Mouse (Mus musculus): ENCODE measurements around the gene Ank.

Gene Ank

DNA sequence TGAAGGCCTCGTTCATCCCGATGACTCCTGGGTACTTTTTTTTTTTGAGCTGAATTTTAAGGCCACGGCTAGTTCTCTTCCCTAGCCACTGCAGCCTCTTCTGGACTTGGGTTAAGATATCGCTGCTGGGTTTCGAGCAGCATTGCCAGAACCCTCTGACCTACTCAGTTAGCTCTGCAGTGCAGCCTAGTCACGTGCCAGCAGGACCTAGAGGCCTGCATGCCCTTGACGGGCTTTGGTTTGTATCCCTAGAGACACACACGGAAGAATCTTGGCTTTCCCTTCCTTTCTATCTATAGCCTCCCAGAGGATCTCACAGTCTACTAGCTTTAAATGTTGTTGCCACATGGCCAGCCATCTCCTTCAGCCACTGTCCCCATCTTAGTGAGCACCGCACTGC lies 73.3 kb downstream of the Ank start:
- no peak for DNase-seq

DNA sequence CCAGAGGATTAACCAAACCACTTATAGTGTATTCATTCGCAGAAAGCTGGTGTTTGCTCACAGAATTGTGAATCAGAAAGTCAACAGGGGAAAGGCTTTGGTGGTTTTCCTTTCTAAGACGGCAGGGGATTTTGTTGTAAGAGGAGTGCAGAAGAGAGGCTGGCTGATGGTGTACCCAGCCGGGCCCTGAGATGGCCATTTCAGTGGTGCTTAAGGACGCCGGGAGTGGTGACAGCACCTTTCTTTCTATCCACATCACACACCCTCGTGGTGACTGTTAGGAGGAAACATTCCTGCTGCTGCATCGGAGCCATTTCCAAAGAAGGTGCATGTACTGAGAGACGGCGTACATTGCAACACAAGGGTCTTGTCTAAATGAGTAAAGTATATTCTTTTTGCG lies 78.7 kb downstream of the Ank start:
- no peak for DNase-seq

DNA sequence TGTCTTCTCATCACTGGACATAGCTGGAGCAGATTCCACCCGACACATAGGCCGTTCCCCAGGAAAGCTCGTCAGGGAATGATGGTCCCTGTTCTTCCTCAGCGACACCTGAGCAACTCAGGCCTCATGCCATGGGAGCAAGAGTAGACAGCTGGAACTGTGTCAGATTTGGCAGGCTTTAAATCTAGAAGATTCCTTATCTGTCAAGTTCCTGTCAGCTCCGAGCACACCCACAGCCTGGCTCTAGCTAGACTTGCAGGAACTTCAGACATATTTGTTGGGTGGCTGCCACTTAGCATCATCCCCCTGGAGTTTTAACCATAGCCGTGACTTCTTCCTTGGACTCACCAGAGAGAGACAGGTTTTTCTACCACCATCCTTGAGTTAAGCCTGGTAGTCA lies 81.6 kb downstream of the Ank start:
- DNase-seq: no peak

DNA sequence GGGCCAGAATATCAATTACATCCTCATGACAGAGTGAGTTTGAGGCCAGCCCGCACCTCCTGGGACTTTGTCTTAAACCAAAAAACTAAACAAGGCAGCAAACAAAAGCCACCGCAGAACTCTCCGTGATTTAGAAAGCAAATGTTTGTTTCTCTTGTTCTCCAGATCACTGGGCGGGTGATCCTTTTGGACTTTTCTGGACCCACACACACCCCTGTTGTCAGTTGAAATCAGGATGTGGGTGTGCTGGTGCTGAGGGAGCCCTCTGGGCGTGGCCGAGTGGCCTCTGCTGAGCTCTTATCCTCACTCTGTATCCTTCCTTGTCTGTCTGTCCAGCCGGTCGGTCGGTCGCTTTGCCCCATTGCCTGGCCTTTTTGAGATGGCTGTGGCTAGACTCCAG lies 82.6 kb downstream of the Ank start:
- DNase-seq: no peak

DNA sequence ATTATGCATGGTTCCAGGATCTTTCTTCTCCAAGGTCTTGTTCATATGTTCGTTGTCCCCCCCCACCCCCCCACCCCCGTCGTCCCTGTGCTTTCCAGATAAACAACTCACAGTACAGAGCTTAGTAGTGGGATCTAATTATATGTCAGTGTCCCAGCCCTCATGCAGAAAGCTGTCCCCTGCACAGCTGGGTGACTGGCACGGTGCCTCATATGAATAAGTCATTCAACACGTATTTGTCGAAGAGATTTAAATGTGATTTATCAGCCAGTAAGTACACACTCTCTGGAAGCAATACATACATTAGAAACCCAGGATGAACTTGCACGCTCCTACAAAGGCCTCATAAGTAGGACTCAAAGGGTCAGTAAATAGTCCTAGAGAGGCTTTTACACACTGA lies 83.4 kb downstream of the Ank start:
- DNase-seq: no peak

DNA sequence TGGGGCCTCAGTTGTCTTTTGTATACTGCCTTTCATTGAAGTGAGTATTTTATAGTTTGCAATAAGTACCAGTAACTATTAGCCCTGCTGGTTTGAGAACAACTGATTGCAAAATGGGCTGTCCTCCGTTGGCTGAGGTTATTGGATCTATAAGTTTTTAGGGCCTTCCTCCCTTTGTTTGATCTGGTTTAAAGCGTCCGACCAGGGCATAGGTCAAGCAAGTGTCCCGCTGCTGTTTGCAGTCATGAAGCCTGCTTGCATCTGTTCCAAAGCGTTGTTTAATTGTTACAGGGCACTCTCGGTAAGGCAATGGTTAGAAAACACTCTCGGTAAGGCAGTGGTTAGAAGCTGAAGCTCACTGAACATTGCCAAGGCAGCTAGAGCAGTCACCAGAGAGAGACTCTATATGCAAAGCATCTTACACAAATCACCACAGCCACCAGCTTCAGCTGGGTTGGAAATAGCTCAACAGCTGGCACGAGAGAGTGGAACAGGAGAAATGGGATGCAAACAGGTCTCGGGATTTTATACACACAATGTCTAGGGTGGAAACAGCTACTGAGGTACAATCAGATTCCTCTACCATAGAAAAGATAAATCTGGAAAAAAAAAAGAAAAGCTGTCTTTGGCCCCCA lies 84.0 kb downstream of the Ank start:
- DNase-seq: no peak

DNA sequence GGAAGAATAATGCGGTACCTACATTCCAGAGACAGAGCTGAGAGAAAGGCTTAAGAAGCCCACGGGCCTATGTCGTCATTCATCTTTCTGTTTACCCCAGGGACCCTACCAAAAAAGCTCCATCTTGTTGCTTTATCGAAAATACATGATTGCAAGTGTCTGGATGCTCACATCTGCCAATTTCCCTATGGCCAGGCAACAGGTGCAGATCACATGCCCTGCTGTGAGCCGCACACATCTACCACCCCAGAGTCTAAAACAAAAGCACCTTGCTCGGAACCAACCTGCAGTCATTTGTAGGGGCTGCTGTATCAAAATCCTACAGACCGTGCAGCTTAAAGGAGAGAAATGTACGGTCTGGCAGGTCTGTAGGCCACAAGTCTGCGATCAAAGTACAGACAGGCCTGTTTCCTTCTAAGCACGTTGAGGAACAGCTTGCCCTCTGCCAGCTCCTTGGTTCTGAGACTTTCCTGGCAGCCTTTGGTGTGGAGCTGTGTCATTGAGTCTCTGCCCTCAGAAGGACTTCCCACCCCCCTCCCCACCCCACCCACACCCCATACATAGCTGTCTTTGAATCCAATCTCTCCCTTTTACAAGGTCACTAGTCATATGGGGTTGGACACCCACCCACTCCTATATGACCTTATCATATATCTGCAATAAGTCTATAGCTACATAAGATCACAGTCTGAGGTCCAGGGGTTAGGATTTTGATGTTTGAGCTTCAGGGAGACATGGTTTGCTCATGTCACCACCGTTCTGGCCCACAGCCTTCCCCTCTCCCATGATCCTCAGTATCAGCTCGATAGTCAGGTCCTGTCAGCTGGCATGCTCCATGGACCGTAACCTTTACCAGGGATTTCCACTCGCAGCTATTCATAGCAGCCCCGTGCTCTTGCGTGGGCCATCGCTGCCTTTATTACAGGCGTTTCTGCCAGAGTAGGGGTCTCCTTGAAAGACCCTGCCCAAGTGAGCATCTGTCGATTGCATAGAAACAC lies 84.9 kb downstream of the Ank start:
- DNase-seq: no peak

DNA sequence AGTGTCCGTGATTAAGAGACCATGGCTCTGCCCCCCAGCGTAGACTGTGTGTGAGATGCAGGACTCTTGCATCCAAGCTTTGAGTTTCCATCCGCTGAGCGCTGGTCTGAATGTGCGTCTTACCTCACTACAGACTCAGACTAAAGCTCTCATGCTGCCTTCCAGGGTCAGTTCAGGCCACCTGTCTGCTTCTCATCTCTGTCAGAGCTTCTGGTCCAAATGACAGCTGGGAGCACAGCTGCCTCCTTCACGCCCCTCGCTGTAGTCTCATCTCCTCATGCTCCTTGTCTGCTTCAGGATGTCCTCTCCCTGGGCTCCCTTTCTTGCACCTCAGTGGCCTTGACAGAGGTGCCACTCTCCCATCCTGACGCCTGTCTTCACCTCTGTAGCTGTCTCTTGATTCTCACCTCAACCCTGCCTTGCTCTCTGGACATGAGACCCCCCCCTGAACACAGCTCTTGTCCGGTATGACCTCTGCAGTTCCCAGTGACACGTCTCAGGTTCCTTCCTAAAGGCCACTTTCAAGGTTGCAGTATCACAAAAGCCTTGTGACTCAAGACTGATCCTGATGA lies 85.7 kb downstream of the Ank start:
- no peak for DNase-seq

DNA sequence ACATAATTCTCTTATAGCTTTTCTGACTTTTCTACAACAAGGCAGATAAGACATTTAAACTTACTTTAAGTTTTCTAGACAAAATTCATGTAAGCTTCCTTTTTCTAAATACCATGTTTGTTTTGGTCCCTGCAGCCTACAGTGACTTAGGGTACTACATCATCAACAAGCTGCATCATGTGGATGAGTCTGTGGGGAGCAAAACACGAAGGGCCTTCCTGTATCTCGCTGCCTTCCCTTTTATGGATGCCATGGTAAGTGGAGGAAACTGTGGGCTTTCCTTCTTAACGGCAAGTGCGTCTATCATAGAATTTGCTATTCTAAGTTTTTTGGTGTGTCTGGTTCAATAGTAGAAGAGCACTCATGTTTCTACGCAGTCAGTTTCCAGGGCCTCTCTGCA lies 87.1 kb downstream of the Ank start:
- DNase-seq: no peak

DNA sequence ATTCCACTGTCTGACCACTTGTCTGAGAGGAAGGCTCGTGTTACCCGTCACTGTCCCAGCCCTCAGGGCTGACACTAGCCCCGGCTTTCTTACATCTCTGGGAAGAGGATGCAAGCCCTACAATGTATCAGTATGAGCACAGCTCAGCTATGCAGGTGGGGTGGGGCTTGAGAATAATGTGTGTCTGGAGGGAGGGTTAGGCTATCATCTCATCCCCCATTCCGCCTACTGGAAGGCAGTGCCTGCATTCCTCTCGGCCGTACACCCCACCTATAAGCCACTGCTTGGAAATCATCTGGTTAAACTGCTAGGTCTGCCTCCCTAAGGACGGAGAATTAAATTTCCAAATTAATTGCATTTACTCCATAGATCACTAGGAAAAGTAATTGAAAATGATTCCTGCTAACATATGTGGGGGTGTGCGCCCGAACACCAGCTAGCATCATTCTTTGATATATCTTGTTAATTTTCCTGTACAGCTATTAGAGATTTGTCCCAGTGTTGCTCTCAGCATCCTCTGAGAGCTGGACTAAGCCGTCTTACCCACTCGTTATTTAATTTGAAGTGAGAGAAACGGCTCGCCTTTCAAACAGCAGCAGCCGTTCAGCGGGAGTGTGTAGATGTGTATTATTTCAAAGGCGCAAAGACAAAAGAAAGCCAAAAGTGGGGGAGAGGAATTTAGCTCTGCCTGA lies 92.1 kb downstream of the Ank start:
- DNase-seq: no peak

DNA sequence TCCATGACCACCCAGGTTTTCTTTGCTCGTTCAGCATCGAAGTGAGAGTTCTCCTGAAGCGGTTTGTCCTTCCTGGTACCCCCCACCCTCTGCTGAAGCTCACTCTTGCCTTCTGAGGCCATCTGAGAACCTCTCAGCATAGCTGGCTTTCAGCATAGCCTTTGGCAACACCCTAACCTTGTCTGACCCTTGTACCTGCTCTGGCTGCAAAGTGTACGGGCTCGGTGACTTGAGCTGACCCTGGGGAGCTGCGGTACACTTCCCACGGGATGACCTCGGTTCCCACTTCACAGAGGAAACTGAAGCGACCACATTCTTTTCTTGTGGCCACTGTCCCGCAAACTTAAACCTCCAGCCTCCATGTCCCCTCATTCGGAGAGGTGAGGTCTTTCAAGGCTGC lies 93.8 kb downstream of the Ank start:
- DNase-seq: no peak

DNA sequence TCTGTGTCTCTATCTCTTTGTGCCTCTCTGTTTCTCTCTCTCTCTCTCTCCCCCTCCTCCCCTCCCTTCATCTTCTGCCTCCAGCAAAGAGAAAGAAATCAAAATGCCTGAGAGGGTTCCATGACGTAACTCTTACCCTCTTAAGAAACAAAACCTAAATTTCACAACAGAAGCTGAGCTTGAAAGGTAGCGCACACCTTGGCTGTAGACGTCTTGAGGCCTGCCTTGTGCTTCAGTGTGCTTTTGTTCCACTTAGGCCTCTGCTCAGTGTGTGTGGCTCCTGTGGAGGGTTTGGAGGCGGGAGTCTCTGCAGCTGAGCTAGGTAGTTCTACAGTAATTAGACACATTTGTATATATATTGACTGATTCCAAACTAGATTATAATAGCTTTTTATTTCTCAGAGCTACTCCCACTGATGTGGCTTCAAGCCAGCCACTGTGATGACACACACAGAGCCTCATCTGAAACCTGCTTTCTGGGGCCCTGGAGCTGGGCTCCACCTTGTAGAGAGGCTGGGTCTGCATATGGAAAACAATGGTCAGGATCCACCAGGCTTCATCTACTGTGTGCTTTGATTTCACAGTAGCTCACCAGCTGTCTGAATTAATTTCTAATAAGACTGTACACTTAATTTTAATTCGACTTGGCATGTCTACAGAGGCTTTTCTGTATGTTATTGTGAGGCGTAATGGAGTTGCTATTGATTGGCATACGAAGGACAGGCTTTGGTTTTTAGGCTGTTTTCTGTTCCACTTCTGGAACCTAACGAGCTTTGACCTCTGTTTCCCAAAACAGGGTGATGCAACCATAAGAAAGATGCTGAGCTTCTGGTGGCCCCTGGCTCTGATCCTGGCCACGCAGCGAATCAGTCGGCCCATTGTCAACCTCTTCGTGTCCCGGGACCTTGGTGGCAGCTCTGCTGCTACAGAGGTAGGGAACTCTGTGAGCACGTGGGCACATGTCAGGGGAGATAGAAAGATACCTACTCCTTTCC lies 97.9 kb downstream of the Ank start:
- DNase-seq: no peak

DNA sequence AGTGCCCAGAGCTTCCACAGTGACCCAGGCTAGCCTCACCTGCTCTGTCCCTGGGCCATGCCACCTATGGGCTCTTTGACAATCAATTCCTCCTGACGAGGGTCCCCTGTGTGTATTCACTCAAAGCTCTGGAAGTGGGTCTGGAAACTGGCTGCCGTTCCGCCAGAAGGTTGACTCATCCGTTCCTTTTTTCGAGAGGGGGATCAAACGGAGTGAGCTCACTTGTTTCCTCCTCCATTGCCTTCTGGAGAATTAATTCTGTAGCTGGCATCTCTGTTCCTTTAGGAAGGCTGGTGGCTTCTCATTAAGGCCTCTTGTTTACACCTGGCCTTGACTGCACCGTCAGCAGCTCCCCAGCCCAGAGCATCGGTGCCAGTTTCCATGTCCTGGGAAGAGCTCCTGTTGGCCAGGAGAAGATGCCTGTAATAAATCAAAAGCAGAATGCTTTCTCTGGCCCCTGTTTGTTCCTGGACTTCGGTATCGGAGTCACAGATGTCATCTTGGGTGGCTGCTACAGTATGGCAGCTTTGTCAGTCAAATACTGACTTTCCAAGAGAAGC lies 99.2 kb downstream of the Ank start:
- DNase-seq: peak; percentile 56

DNA sequence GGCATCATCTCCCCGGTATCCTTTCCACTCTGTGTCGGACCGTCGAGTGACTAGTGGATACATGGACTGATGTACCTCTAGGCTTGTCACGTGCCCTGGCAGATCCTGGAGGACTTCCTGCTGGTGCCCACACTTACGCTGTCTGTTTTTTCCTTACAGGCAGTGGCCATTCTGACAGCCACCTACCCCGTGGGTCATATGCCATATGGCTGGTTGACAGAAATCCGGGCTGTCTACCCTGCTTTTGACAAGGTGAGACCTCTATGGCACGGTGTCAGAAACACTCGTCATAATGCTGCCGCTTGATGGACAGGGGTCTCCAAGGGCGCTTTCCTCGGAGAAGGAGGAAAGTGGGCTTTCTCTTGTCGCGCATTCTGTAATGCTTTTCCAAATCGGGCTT lies 100.9 kb downstream of the Ank start:
- peak; percentile 53 for DNase-seq

DNA sequence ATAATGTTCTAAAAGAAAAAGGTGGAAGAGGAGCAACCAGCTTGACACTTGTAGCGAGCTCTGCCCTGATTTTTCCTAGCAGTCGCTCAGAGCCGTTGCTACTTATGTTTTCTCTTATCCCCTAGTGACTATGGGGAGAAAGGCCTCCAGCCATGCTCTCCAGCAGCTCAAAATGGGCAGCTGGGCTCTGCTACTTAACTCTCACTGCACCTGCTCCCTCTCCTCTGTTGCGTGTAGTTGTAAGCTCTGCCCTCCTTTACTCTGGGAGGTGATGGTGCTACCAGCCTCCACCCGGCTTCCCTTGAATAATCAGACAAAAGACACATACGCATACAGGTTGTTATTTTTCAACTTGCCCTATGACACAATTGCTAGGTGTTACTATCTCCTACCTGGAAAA lies 101.9 kb downstream of the Ank start:
- no peak for DNase-seq

DNA sequence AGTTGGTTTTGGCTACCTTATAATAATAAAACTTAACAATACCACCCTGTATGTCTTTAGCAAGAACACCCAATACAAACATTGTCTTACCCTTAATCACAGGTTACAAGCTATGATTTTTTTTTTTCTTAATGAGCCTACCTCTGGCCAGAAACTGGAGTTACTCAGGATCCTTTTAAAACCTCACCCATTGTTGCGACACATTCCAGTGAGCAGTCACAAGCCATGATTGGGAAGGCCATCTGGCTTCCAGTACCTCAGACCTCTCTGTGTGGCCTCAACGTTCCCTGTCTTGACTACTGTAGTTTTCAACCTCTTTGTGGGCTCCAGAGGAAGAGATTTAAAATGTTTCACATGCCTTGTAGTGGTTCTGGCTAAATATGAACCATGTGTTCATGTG lies 103.4 kb downstream of the Ank start:
- DNase-seq: no peak

DNA sequence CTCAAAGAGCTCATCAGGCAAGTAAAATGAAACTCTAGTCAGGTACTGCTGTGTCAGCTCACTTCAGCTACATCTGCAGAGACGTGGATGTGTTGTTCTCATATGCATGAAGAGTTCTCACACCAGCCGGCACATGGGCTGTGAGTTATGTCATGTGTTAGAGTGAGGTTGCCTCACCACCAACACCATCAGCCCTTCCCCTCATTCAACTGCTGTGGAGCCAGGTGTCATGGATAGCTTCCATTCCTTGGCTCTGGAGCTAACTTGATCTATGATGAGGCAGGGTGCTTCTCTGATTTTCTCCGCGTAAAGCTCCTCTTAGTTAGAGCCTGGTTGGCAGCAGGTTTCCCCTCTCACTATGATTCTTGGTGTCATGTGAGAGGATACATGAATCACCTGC lies 103.9 kb downstream of the Ank start:
- no peak for DNase-seq

DNA sequence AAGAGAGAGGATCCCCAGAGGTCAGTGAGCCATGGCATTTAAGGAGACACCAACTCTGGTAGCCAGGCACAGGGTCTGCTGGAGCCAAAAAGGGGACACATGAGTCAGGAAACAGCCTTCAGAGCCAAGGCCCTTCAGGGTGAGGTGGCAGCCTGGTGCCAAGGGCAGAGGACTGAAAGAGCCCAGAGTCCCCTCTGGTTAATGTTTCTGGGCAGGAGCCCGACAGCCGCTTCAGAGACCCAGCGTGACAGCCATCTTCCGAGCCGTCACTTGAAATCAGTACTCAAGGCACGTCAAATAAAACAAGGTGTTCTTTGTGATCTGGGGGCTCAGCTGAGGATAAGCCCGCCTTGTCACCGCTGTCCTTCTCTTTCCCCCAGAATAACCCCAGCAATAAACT lies 104.7 kb downstream of the Ank start:
- peak; percentile 47 for DNase-seq

DNA sequence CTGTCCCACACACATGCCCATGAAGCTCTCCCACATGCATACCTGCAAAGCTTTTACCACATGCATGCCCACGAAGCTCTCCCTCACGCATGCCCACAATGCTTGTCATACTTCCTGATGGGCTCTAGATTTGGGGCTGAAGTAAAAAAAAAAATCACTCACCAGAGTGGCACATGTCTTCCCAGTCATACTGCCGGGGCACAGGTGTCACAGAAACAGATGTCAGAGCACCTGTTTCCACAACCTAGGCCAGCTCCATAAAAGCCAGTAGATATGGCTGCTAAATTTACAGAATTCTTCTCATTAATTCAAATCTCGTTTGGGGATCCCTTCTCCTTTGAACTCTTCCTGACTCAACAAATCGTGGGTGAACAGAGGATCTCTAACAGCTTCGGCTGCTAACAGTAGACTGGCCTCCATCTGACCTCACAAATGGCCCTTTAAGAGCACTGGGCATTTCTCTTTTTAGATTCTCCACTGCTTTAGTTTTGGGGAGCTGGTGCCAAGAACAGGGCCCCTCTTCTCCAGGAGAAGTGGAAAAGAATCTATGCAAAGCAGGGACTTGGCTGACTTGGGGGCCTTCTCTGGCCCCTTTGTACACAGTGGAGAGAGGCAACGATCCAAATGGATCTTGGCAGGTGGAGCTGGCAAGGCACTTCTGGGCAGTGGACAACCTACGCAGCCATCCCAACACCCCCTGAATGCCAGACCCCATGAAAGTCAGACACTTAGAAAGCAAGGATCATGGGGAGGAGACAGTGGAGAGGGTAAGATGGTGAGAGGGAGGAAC lies 108.7 kb downstream of the Ank start:
- DNase-seq: peak; percentile 46

DNA sequence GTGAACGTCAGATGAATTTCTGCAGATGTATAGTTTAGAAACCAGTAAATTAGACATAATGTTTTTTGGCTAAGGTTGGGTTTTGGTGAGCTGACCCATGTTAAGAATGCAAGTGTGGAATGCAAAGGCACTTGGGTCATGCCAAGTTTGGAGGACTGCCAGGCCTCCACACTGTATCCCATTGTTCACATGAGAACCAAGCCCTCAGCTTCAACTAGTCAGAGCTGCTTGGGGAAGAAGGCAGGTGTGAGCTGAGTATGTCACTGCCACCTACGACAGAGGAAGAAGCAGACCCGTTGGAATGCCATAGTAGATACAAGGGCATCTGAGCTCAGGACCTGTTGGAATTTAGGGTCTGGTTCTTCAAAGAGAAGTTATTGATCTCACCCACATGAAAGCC lies 109.5 kb downstream of the Ank start:
- DNase-seq: no peak

DNA sequence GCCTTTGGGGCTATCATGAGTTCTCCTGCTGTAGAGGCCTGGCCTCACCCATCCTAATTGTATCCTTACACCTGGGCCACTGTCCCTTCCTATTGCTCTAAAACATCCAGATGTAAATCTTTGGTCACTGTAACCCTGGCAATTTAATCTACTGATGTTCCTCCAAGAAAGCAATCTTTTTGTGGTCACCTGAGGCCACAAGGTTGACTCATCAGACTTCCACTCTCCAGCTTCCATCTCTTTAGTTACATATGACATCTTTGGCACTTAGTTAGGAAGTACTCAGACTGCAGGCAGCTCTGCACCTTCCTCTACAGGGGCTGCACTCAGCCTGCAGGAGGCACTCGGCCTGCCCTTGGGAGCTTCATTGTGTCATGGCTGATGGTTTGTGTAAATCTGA lies 110.4 kb downstream of the Ank start:
- DNase-seq: no peak
